Mouse (Mus musculus) embryonic facial prominence, embryonic 14.5 days (tissue): ENCODE results near the gene Rint1. TPM values are rescaled to one million over a fixed set of nuclear protein-coding genes. Genes with fewer than 3 reads are reported as not detected.

Experiments used
- ATAC-seq: fragments of 200-750 bp; cut with Nextera tagmentation; 2 replicates; pipeline ENCODE4 v1.8.0; 2017; ENCODE audit warnings: low read depth, moderate number of reproducible peaks, moderate TSS enrichment
- DNase-seq: peaks from one replicate; pipeline ENCODE4 v3.0.0-alpha.2; 2015; ENCODE audit warnings: low spot score
- H3K27ac ChIP-seq: fragments of 300-500 bp; sonication (generic); replicated peaks from 2 replicates; pipeline ENCODE4 v1.5.1; 2014; ENCODE audit warnings: low read depth, mild to moderate bottlenecking, low read length, moderate library complexity
- H3K27me3 ChIP-seq: fragments of 300-500 bp; sonication (generic); replicated peaks from 2 replicates; pipeline ENCODE4 v1.6.1; 2014; ENCODE audit warnings: low read length; ENCODE audit not compliant: control insufficient read depth, insufficient read depth
- H3K36me3 ChIP-seq: fragments of 300-500 bp; sonication (generic); 2 replicates; pipeline ENCODE4 v1.6.1; 2014; ENCODE audit warnings: low read length, mixed read lengths; ENCODE audit not compliant: control insufficient read depth, insufficient read depth
- H3K4me1 ChIP-seq: fragments of 300-500 bp; sonication (generic); 2 replicates; pipeline ENCODE4 v1.6.1; 2014; ENCODE audit warnings: antibody characterized with exemption, low read length; ENCODE audit not compliant: control insufficient read depth, insufficient read depth
- H3K4me2 ChIP-seq: fragments of 300-500 bp; sonication (generic); 2 replicates; pipeline ENCODE4 v1.6.1; 2014; ENCODE audit warnings: low read depth, mild to moderate bottlenecking, low read length, moderate library complexity, mixed read lengths
- H3K4me3 ChIP-seq: fragments of 300-500 bp; sonication (generic); 2 replicates; pipeline ENCODE4 v1.5.1; 2014; ENCODE audit warnings: low read depth, mild to moderate bottlenecking, low read length
- H3K9ac ChIP-seq: fragments of 300-500 bp; sonication (generic); 2 replicates; pipeline ENCODE4 v1.6.1; 2014; ENCODE audit warnings: low read depth, mild to moderate bottlenecking, low read length, moderate library complexity, mixed read lengths
- H3K9me3 ChIP-seq: fragments of 300-500 bp; sonication (generic); 2 replicates; pipeline ENCODE4 v1.6.1; 2016; ENCODE audit warnings: low read length; ENCODE audit not compliant: control insufficient read depth
- WGBS: fragments of 180-500 bp; shearing (Covaris S2); extraction: QIAGEN DNeasy Blood & Tissue Kit; methylation state at CpG from one replicate; pipeline ENCODE4 v1.1.7; 2014; 5-methylcytosine and 5-hydroxymethylcytosine counted together
- polyA plus RNA-seq: library from polyadenylated mRNA; unstranded; fragments of >200 nt; fragmentation: Nextera tagmentation; extraction: Ambion mirVana; gene quantifications from 2 replicates; pipeline ENCODE4 v1.2.1, GENCODE M21; 2014

The Rint1 gene
- polyA plus RNA-seq, 1 experiment from 2014 or later: 27.1 TPM

DNA sequence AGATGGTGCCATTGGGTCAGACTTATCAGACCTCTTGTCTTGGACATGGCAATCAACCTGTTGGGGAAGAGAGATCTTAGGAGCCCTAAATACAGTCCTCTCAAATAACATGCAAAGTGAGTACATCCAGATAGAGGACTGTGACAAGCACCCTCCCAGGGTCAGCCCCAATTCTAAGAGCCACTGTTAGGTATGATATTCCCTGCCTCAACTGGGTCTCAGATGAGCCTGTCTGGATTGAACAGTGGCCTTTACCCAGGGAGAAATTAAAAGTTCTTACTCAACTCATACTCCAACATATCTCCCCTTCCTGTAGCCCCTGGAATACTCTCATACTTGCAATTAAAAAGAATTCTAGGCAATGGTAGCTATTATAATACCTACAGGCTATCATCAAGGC lies 69.7 kb downstream of the Rint1 start:
- H3K4me1 ChIP-seq: no peaks in the 10 kb centered on the region
- H3K27me3 ChIP-seq: no peaks in the 10 kb centered on the region
- no peak overlapping the region for H3K4me2 ChIP-seq
- ATAC-seq: no peak
- H3K36me3 ChIP-seq: peaks cover 61% of the 10 kb centered on the region
- H3K9ac ChIP-seq: no peak overlapping the region
- no peak overlapping the region for H3K4me3 ChIP-seq
- no peak overlapping the region for H3K27ac ChIP-seq
- no peak for DNase-seq
- no peaks in the 10 kb centered on the region for H3K9me3 ChIP-seq

DNA sequence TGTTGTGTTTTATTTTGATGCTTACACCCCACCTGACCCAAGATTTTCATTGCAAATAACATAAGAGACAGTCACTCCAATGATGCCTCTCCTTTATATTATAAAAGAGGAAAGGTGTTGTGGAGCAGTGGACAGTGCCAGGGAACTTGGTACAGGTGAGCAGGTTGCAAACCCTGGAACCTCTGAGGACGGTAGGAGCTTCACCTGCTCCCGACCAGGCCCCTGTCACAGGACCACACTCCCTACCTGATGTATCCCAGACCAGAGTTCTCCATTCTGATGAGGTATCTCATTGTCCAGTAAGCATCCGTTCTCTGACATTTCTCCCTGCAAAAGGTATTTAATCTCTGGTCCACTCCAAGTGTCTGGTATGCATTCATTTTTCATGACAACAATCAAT lies 70.5 kb downstream of the Rint1 start:
- H3K4me2 ChIP-seq: no peak overlapping the region
- H3K27me3 ChIP-seq: no peaks in the 10 kb centered on the region
- H3K4me3 ChIP-seq: no peak overlapping the region
- no peak for DNase-seq
- no peaks in the 10 kb centered on the region for H3K4me1 ChIP-seq
- peaks cover 53% of the 10 kb centered on the region for H3K36me3 ChIP-seq
- no peak overlapping the region for H3K9ac ChIP-seq
- WGBS: 87% methylated on average over 3 of the region's 3 CpGs
- no peaks in the 10 kb centered on the region for H3K9me3 ChIP-seq
- ATAC-seq: no peak
- H3K27ac ChIP-seq: no peak overlapping the region

DNA sequence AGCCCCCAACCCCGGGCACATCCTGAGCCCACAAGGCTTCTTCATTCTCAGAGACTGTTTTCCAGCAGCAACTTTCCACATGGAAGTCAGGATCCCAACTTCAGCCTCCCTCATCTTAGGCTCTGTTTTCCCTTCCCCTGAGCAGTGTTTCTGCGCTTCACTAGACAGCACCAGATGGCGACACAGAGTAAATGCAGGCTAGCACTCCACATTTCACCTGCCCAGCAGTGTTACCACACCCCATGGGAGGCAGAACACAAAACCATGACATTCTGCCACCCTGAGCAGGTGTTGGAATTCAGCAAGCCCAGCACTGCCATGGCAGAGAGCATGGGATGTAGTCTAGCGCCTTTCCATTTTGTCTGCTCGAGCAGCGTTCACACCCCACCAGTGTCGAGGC lies 71.1 kb downstream of the Rint1 start:
- no peaks in the 10 kb centered on the region for H3K9me3 ChIP-seq
- no peaks in the 10 kb centered on the region for H3K4me1 ChIP-seq
- no peak overlapping the region for H3K9ac ChIP-seq
- H3K27me3 ChIP-seq: no peaks in the 10 kb centered on the region
- H3K27ac ChIP-seq: no peak overlapping the region
- DNase-seq (no peak), ATAC-seq (no peak)
- 82% methylated on average over 7 of the region's 7 CpGs for WGBS
- peaks cover 47% of the 10 kb centered on the region for H3K36me3 ChIP-seq
- H3K4me2 ChIP-seq: no peak overlapping the region
- H3K4me3 ChIP-seq: no peak overlapping the region

DNA sequence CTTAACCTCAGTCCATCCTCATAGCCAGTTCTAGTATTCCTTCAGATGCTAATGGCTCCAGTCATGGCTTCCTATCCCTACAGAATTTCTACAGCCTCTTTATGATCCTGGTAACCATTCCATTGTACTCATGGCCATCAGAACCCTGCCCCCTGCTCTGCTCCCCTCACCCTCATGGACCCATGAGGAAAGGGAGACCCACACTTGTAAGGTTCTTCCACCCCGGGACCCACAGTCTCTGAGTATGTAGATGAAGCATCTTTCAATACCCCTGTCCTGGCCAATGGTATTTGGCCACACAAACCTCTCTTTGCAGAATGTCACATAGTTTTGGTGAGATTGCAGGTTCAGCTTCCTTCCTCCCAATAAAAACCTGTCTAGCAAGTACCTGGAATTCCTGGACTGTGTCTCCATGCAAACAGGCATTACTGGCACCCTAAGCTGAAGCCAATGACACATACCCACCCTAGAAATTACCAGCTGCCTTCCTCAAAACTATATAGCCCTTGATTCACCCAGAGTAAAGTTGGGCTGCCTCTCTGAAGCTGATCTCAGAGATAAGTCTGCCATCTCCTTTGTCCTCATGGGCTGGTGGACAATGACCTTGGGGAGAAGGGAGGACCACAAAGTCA lies 71.7 kb downstream of the Rint1 start:
- no peak overlapping the region for H3K4me3 ChIP-seq
- H3K27ac ChIP-seq: no peak overlapping the region
- no peak overlapping the region for H3K4me2 ChIP-seq
- no peaks in the 10 kb centered on the region for H3K9me3 ChIP-seq
- H3K36me3 ChIP-seq: peaks cover 41% of the 10 kb centered on the region
- ATAC-seq: no peak
- no peak overlapping the region for H3K9ac ChIP-seq
- no peak for DNase-seq
- no peaks in the 10 kb centered on the region for H3K27me3 ChIP-seq
- H3K4me1 ChIP-seq: no peaks in the 10 kb centered on the region
- 100% methylated on average over 1 of the region's 1 CpGs for WGBS

DNA sequence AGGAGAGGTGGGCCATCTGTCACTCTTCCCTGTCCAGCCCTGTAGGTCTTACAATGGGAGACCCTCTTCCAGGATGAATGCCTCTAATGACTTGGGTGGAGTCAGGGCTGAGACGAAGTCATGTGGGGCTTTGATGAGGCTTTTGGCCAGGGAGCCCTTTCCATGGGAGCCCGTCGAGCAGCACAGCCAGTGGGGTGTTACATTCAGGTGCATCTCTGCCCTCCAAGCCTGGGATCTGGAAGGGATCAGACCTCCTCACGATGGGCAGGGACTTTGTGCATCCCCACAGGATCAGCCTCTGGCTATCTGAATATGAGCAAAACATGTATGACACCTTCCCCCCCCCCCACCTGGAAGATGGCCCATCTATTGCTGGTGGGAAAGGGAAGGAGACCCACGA lies 72.4 kb downstream of the Rint1 start:
- WGBS: 87% methylated on average over 5 of the region's 5 CpGs
- H3K9ac ChIP-seq: no peak overlapping the region
- no peak overlapping the region for H3K4me3 ChIP-seq
- H3K9me3 ChIP-seq: no peaks in the 10 kb centered on the region
- no peak overlapping the region for H3K4me2 ChIP-seq
- H3K36me3 ChIP-seq: peaks cover 34% of the 10 kb centered on the region
- no peaks in the 10 kb centered on the region for H3K4me1 ChIP-seq
- ATAC-seq (no peak), DNase-seq (no peak)
- no peaks in the 10 kb centered on the region for H3K27me3 ChIP-seq
- no peak overlapping the region for H3K27ac ChIP-seq

DNA sequence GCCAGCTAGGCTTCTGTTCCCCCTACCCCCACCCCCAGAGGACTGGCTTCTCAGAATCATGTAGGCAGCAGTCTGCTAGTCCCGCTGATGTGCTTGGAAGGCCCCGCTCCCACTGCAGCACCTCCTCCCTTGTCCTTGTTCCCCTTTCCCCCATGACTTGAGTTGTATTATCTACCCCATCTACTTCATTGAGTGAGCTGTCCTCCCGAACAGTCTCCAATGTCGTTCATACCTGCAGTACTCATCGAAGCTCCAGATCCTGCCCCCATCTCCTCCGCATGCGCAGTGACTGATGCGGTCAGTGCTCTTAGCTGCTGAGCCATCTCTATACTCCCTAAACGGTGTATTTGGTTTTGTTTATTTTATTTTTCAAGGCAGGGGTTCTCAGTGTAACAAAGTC lies 74.2 kb downstream of the Rint1 start:
- H3K9me3 ChIP-seq: no peaks in the 10 kb centered on the region
- DNase-seq (no peak), ATAC-seq (no peak)
- no peak overlapping the region for H3K9ac ChIP-seq
- no peaks in the 10 kb centered on the region for H3K4me1 ChIP-seq
- WGBS: 92% methylated on average over 9 of the region's 9 CpGs
- H3K4me3 ChIP-seq: no peak overlapping the region
- H3K27me3 ChIP-seq: no peaks in the 10 kb centered on the region
- H3K27ac ChIP-seq: no peak overlapping the region
- H3K36me3 ChIP-seq: peaks cover 17% of the 10 kb centered on the region
- no peak overlapping the region for H3K4me2 ChIP-seq

DNA sequence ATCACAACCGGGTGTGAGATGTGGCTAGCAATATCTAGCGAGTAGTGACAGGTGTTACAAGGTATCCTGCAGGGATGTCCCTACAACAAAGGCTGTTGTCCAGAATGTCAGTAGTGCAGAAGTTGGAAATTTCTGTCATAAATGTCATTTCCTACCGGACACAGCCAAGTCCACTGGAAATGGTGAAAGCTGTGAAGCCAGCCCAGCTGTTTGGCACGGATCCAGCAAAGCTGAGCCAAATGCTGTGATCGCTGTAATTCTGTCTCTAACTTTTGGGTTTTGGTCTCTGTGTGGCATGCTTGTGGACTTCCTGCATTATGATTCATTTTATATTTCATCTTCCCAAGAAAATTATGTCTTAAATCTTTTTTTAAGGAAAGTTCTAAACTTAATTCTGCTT lies 74.8 kb downstream of the Rint1 start:
- H3K9me3 ChIP-seq: no peaks in the 10 kb centered on the region
- no peak overlapping the region for H3K4me2 ChIP-seq
- ATAC-seq (no peak), DNase-seq (peak; percentile 68)
- no peaks in the 10 kb centered on the region for H3K27me3 ChIP-seq
- H3K27ac ChIP-seq: no peak overlapping the region
- H3K36me3 ChIP-seq: peaks cover 11% of the 10 kb centered on the region; the same call in 1 of the 2 replicates
- no peaks in the 10 kb centered on the region for H3K4me1 ChIP-seq
- no peak overlapping the region for H3K4me3 ChIP-seq
- WGBS: 50% methylated on average over 5 of the region's 5 CpGs
- no peak overlapping the region for H3K9ac ChIP-seq

DNA sequence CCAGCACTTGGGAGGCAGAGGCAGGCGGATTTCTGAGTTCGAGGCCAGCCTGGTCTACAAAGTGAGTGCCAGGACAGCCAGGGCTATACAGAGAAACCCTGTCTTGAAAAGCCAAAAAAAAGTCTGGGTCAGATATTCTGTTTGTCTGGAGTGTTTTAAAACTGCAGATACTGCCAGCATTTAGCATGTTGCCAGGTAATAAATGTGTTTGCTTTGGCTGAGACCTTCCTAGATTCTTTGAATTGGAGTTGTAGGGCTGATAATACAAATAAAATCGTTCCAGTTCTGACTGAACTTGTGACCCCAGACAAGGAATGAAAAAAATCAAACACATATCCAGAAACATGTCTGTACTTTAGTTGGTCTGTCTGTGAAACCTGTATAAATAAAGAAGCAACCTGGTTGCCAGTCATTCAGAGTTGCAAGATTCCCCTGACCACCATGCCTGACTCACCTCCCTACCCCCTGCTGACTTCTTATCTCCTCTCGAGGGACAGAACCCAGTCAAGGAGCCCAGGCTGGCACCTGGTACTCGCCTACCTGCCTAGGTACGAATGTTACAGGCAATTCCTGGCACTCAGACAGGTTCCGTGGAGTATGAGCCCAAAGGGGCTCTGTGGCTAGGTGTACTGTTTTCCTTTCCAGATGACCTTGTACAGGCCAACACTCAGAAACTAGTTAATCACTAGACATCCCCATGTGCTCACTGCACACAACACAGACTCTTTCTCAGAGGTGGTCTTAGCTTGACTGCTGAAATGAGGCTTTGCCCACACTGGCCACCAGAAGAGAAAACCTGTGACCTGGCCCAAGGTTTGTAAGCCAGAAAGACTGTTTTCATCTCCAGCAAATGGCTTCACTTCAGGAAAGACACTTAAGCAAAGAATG lies 75.9 kb downstream of the Rint1 start:
- H3K36me3 ChIP-seq: peaks cover 5% of the 10 kb centered on the region; the same call in 1 of the 2 replicates
- H3K4me2 ChIP-seq: no peak overlapping the region
- ATAC-seq: no peak
- 78% methylated on average over 7 of the region's 7 CpGs for WGBS
- DNase-seq: no peak
- no peaks in the 10 kb centered on the region for H3K9me3 ChIP-seq
- no peaks in the 10 kb centered on the region for H3K27me3 ChIP-seq
- H3K9ac ChIP-seq: no peak overlapping the region
- no peak overlapping the region for H3K4me3 ChIP-seq
- no peaks in the 10 kb centered on the region for H3K4me1 ChIP-seq
- H3K27ac ChIP-seq: no peak overlapping the region
